Mouse (Mus musculus) right cerebral cortex, postnatal 14 days (tissue): Measurements from ENCODE around the gene Tulp2.
A peak's percentile ranks its signal among the peaks of the same experiment; 100 is the strongest.

Experiments used
- DNase-seq: peaks from one replicate; pipeline ENCODE4 v3.0.0; 2022

Gene Tulp2

DNA sequence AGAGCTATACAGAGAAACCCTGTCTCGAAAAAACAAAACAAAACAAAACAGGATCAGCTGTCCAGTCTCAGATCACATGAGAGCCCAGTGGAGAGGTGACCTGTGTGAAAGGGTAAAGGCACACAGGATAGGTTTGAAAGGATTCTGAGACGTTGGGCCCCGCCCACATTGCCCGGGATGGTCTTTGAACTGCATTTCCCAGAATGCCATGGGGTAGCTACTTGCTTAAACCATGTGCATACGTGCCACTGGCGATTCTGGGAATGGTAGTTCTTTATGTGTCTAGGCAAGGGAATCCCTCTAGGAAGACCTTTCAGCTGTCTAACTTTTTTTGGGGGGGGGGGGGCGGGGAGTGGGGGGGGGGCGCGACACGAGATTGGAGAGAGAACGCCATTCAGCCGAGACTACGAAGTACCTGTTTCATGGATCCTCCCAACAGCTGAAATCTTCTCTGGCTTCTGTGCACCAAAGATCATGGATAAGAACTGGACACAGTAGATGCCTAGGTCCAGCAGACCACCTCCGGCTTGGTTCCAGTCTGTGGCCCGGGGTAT lies at the start of gene Tulp2:
Tulp2 (plus strand) TSS at position 504 of the 554 bp plus-strand sequence.
- DNase-seq, result peak; percentile 53

DNA sequence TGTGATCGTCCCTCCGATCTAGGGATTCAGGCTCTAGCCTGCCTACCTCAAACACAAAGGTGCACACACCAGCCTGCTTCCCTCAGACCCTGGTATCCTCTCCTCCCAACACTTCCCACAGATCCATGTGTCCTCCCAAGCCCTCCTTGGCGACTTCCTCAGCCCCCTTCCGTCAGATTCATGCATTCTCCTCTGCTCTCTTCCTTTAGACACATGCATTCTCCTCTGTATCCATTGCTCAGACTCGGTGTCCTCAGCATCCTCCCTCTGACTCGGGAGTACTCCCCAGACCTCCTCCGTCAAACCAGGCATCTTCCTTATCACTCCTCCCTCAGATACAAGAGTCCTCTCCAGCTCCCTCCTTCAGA lies 47.9 kb upstream of the Tulp2 start:
- DNase-seq, result no peak

DNA sequence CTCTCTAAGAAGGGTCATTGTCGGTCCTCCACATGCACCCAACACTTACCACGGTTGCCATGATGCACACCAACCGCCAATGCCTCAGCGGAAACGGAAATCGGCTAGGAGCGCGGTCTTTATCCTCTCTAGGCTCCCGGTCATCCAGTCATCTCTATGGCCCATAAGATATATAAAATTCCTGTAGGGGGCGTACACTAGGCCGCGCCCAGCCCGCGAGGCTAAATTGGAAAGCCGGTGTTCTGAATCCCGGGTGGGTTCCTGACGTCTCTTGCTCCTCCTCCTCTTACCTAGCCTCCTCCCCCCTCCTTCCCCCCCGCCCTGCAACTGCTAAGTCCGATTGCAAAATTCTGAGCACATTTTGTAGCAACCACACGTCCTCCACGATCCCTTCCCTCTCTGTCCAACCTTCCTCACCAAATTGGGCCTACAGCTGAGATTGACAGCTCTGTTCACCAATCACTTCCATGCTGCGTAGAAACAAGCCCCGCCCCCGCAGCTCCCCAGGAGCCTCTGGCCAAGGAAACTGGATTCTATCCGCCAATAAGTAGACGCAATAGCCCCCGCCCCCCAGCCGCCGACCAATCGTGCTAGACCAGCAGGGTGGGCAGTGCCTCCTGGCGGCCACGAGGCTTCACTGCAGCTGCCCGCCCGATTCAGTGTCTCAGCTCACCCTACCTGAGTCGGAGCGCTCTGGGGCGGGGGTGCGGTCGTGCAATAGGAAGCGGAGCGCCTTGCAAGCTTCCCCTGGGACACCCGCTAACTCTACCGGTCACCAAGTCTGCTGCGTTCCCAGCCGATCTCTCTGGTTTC lies 47.3 kb upstream of the Tulp2 start, which contains the start of gene Gys1:
Gys1 (plus strand) TSS at position 642 of the 813 bp plus-strand sequence.
- peak; percentile 100 for DNase-seq

DNA sequence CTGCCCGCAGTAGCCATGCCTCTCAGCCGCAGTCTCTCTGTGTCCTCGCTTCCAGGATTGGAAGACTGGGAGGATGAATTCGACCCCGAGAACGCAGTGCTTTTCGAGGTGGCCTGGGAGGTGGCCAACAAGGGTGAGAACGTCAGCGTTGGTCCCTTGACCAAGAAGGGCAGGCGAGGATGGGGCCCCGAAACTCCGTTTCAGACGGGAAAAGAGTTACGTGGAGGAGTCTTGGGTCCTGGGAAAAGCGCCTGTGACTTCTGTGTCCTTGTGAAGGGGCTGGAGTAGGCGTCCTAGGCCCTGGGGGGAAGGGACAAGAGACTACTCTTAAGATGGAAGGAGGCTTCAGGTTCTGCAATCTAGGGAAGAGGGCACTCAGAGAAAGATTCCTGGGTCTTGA lies 46.6 kb upstream of the Tulp2 start:
- peak; percentile 32 for DNase-seq

DNA sequence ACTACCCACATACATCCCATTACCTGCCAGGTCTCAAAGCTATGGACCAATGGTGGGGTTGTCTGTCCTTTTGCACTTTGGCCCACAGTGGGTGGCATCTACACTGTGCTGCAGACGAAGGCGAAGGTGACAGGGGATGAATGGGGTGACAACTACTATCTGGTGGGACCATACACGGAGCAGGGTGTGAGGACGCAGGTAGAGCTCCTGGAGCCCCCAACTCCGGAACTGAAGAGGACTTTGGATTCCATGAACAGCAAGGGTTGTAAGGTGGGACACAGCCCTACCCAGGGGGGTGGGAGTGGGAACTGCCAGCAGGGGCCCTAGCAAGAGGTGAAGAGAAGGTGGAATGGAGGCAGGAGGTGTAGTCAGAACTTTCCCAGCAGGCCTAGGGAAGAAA lies 45.2 kb upstream of the Tulp2 start:
- no peak for DNase-seq

DNA sequence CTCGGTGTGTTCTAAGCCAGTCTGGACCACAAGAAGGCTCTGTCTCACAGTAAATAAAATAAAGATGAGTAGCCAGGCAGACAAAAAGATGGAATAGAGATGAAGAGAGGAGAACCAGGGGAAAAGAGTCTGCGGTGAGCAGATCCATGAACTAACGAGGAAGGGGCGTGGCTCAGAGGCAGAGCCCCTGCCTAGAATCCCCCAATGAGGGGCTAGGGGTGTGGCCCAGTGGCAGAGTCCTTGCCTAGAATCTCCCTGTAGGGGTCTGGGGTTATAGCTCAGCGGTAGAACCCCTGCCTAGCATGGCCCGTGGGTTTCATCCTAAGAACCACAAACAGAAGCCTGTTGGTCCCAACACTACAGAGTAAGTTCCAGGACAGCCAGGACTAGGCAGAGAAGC lies 44.6 kb upstream of the Tulp2 start:
- no peak for DNase-seq

DNA sequence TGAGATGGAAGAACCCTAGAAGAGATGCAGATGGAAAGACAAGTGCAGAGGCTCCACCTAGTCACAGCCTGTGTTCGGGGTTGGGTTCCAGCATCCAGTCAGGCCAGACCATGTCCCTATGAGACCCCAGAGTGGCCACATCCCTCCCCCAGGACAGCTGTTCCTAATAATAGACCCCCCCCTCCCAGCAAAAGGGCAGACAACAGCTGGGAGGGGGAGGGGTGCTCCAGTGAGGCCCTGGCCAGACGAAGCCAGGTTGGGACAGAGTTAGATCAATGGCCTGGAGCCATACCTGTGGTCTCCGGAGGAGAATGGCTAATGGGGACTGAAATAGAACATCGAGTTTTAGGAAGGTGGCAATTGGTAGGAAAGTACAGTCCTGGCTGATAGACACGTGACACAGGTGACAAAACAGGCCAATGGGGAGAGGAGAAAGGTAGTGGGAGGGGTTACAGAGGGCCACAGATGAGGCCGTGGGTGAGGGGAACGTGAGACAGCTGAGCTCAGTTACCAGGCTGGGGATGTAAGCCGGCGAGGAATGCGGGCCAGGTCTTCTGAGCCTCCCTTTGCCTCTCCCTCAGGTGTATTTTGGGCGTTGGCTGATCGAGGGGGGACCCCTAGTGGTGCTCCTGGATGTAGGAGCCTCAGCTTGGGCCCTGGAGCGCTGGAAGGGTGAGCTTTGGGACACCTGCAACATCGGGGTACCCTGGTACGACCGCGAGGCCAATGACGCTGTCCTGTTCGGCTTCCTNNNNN lies 44.0 kb upstream of the Tulp2 start, which contains the start of gene Ruvbl2:
Ruvbl2 (minus strand) TSS at position 576 of the 756 bp plus-strand sequence.
- no peak for DNase-seq

DNA sequence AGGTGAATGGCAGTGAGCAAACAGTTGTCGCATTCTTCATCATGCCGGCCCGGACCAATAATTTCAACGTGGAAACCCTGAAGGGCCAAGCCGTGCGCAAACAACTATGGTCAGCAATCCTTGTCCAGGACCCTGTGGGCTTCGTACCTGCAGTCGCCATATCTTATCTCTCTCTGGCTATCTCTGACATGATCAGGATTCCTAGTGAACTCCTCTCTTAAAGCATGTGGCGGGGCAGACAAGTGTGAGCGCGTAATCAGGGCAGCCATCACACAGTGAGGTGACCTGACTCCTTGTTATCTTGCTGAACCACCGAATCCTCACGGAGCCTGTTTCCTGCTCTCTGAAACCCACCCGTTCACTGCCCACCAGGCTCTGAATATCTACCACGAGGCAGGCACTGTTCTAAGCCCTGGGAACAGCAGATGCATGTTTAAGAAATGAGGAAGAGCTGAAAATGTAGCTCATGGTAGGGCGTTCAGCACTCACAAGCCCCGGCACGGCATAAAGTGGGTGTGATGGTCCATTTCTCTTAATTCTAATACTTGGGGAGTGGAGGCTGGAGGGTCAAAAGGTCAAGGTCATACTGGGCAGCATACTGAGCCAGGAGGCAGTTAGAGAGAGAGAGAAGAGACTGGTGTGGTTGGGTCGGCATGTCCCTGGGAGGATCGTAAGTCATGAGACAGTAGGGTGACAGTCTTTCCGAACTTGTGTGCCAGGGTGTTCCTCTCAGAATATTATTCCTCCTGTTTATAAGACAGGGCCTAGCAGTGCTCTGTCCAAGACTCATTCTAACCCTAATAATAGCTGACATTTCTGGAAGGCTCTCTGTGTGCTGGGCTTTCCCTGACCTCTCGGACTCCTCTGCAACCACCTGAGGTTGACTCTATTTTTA lies 37.9 kb upstream of the Tulp2 start:
- no peak for DNase-seq

DNA sequence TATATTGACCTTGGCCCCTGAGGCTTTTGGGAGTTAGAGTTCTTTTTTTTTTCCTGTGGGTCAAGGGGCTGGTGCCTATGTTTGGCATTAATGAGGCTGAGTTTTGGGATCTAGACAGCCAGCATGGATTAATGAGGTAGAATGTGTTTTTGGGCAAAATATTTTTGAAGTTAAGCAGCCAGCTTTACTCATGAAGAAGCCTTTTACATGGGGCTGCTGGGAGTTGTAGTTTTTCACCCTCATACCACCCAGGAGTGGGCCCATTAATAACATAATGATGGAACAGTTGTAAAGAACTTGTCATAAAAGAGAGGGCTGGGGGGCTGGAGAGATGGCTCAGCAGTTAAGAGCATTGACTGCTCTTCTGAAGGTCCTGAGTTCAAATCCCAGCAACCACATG lies 35.1 kb upstream of the Tulp2 start:
- no peak for DNase-seq

DNA sequence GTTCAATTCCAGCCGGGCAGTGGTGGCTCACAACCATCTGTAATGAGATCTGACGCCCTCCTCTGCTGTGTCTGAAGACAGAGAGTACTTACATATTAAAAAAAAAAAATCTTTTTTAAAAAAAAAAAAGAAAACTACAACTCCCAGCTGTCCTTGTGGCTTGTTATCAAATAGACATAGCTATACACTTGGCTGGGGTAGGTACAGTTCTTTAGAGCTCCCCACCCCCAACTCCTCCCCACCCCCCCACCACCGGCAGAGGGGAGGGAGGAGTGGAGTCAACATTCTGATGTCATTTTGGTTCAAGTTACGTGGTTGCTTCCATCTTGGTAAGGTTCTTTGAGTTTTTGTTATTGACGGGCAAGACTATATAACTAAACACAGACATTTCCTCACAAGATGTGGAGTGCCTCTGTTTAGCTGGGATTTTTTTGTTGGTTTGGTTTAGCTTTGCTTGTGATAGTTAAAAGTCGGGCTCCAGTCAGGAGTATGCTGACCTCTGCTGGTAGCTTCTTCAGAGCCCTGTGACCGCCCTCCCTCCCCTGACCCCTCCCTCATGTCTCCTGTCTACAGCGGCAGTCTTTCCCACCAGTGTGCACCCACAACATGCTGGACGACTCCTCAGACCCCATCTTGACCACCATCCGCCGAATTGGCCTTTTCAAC lies 34.2 kb upstream of the Tulp2 start:
- no peak for DNase-seq

DNA sequence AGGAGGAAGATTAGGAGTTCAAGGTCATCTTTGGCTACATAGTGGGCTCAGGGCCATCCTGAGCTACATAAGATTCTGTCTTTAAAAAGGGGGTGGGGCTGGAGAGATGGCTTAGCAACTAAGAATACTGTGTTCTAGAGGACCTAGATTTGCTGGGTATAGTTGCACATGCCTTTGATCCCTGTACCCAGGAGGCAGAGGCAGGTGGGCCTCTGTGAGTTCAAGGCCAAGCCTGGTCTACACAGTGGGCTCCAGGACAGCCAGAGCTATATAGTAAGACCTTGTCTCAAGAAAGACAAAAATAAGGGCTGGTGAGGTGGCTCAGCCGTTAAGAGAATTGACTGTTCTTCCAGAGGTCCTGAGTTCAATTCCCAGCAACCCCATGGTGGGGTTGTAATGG lies 31.7 kb upstream of the Tulp2 start:
- DNase-seq, result no peak

DNA sequence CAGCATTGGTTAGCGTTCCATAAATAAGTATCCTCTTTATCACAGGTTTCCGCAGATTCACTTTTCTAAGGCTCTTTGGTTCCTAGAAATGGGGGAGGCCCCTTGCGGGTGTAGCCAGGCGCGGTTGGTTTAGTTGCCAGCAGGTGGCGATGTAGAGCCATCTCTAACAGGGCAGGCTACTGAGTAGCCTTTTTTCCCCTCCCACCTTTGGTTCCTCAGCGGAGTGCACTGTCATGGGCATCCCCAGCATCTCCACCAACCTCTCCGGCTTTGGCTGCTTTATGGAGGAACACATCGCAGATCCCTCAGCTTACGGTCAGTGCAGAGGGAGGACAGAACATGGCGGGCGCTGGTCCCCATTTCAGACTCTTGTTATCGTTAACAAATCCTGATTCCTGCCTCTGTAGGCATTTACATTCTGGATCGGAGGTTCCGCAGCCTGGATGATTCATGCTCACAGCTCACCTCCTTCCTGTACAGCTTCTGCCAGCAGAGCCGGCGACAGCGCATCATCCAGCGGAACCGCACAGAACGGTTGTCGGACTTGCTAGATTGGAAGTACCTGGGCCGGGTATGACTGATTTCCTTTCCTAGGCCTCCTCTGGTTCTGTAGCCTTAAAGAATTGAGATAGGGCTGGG lies 30.2 kb upstream of the Tulp2 start:
- peak; percentile 89 for DNase-seq

DNA sequence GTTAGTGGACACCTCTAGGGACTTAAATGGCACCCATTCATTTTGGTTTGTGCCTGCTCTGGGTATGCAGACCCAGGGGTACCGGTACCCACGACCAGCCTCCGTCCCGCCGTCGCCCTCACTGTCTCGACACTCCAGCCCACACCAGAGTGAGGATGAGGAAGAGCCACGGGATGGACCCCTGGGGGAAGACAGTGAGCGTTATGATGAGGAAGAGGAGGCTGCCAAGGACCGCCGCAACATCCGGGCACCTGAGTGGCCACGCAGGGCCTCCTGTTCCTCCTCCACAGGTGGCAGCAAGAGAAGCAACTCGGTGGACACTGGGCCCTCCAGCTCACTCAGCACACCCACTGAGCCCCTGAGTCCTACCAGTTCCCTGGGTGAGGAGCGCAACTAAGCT lies 26.7 kb upstream of the Tulp2 start:
- DNase-seq, result no peak

DNA sequence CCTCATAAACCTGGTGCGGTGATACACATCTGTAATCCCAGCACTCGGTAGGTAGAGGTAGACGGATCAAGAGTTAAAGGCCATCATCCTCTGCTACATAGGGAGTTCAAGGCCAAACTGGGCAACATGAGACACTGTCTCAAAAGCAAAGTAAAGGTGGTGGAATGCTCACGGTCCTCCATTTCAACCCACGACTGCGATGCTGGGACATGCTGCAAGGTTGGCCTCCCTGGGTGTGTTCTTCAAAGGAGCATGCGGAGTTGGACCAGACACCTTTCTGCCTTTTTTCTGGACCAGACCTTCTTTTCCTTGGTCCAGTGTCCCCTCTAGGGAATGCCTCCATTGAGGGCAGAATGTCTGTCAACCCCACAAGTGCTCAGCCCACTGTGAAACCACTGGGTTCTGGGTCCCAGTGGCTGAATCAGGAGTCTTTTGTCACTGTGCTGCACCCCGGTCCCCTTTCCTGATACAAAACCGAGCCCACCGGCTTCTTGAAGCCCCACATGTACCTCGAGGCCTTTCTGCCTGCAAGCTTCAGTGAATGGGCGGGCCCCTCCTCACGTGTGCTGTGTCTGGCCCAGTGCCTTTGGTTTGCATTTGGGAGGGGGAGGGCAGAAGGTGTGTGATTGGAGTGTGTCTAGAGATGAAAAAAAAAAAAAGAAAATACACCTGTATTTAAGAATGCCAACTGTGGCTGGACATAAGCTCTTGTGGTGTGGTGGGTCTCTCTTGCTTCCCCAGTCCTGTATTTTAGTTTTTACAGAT lies 25.6 kb upstream of the Tulp2 start:
- DNase-seq, result no peak

DNA sequence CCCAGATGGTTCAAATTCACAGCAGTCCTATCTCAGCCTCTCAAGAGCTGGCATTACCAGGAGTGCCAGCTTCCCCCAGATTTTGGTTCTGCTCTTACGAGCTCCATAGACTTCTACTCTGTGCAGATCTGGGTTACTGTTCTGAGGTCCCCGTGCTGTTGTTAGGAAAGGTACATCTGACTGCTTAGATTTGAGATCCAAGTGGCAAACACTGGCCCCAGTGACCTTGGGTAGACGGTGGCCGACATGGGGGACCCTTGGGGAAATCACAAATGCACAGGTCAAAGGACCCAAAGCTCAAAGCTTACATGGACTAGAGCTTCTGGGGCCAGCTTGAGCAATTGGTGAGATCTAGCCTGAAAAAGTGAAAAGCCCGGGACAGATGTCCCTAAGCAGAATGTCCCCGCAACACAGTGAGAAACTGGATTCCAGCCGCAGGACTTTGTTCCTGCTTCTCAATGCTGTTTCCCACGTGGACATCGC lies 24.9 kb upstream of the Tulp2 start:
- no peak for DNase-seq

DNA sequence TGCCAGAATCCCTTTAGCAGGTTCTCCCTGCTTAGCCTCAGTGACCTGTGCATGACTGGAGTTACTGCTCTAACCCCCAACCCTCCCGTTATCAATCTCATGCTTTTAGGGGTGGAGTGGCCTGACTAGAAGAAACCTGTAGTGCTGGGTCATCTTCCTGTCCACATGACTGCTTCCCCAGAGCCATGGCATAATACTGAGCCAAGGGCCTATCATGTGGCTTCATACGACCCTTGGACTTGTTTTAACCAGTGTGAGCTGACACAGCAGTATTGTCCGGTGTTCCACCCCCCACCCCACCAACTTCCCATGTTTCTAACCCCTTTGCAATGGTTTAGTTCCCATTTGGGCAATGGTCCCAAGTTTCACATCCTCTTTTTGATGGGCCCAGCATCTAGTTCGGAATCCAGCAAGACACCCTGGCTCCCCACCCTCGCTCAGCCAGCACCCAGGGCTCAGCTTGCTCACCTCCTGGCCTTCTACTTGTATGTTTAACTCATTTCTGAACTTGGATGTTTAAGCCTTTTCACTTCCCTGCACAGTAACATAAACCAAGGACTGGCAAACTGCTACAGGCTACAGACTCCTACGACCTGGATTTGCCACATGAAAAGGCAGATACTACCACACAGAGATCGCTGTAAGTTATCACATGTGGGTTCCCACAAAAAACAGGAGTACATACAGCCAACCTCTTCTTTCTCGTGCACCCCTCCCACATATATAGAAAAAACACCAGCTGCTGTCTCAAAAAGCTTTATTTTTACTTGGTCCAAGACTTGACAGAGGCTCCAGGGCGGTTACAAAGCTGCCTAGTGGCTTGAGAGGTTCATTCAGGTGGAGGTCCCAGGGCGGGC lies 24.2 kb upstream of the Tulp2 start:
- no peak for DNase-seq

DNA sequence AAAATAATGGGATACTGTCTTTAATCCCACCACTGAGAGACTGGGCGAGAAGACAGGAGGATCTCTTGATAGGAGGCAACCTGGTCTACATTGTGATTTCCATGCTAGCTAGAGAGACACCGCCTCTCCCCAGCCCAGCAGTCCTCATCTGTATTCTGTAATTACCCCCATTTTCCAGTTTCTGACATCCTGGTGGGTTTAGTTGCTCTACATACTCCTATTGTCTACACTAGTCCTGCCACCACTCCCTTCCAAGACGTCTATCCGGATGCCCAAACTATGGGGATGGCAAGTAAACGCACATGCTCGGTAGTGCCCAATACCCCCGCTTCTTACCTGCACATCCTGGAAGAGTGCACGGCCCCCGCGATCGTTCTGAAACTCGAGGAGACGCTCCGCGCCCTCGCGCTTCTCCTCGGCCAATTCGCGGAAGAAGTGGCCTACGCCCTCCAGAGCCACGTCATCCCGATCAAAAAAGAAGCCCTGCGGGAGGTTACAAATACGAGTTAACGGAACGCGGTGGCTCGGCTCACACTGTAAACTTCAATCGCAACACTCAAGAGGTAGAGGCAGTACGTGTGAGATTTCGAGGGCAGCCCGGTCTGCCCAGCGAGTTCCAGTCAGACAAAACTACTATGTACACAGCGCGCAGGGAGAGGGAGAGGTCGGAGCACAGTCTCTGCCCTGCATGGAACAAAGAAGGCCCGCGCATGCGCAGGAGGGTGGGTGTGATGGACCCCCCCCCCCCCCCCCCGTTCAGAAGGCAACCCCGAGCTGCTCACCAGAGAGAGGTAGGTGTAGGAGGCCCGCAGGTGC lies 22.7 kb upstream of the Tulp2 start:
- peak; percentile 89 for DNase-seq

DNA sequence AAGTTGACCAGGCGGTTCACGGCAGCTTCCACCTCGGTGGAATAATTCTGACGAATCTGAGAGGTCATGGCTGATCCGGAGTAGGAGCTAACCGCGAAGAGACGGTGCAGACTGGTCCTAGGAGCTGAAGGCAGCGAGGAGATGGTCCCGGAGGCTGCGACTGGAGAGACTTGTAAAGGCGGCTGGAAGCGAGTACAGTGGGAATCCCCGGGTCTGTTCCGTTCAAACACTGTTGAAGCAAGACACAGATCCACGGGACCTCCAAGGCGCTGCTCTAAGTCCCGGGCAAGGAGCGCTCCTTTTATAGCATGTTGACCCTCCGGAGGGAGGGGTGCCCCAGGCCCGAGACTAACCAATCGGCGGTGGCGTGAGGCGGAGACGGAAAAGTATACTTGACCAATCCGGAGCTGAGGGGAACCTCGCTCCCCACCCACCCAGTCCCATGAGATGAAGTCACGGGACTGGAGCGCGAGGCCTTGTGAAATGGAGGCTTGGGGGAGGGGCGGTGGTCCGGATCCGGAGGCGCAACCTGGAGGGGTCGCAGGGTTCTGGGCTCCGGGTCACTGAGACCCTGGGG lies 22.0 kb upstream of the Tulp2 start, which contains the start of gene Ftl1:
Ftl1 (minus strand) TSS at position 321 of the 577 bp plus-strand sequence.
- DNase-seq, result peak; percentile 95
